Mouse (Mus musculus) C3H10T1/2 (cell line): ENCODE data around the gene Olfr1467. TPM values are rescaled to one million over a fixed set of nuclear protein-coding genes. Genes with fewer than 3 reads are reported as not detected.

Experiments used
- polyA plus RNA-seq, 2 experiments: library from polyadenylated mRNA; unstranded; fragments of >200 nt; fragmentation: generic; extraction: Trizol; gene quantifications; one replicate each; pipeline ENCODE4 v1.2.1; 2012; ENCODE audit warnings: missing spikeins in 2 of 2

Gene Olfr1467
- not detected for polyA plus RNA-seq

DNA sequence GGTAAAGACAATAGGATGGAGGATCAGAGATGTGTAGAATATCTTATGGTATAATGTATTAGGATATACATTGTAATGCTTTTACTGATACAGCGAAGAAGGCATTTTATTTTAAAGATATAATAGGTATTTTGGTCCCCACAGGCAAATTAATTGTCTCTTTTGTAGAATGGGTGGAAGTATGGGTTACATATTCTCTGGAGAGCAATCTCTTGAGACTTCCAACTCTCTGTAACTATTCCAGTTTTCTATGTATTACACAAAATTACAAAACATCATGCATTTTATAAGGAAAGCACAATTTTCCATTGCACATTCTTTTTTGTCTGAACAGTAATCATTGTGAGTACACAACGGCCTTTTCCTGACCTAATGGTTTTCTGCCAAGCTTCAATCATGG is at the start of gene Olfr1467:
Gene Olfr1467, plus strand, starts transcription at position 301 of the 400 bp plus-strand sequence.

DNA sequence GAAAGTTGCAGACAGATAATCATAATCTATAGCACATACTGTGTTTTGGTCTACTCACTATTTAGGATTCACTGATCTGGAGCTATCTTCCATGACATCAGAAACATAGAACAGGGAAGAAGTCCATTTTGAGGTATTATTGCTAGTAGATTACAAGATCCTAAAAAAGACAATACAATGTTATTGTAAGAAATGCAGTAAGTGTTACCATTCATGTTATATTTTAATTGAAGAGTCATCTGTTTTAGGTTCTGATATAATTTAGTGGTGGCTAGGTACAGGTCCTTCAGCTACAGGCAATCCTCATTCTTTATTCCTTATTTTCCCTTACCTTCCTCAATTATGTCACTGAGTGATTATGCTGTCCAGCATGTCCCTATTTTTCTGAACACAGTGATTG is 46.6 kb upstream of the Olfr1467 start, which contains the start of gene Olfr1465:
Gene Olfr1465, minus strand, starts transcription at position 101 of the 400 bp plus-strand sequence.

DNA sequence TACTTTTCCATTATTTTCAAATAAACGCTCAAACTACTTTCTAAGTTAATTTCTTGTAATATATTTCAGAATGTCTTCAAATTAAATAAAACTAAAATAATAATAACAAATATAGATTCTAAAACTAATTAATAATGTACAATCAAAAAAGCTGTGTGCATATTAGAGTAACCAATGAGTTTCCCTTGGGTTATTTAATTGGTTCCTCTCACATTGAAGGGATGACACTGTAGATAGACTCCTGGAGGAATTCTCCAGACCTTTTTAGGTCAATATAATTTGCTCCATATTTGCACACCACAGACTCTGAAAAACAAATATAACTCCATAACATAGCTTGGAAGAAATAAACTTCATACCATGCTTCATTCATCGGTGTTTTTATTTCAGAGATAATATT is 23.5 kb upstream of the Olfr1467 start, which contains the start of gene Olfr1466:
Gene Olfr1466, plus strand, starts transcription at position 301 of the 400 bp plus-strand sequence.

DNA sequence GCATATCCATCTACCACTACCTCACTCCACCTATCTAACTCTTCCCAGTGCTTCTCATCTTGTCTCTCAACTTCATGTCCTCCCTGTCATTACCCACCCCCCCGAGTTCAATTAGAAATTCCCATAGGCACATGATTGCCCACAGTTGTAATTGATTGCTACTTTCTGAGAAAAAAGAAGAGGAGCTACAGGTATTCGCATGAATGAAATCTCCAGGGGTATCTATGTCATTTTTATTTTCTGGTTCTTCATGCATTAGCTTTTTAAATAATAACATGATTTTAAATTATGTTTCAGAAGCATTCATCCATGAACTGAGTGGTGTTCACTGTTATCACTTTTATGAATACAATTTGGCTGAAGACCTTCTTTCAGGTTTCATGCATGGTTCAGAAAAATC is 45.5 kb downstream of the Olfr1467 start, which contains the start of gene Olfr1469:
Gene Olfr1469, plus strand, starts transcription at position 301 of the 400 bp plus-strand sequence.

Other genes starting within 250 kb of the Olfr1467 start
- not detected for gene Olfr1459, start 212.7 kb upstream of the Olfr1467 start, polyA plus RNA-seq
- gene Olfr1461, start 199.2 kb upstream of the Olfr1467 start, polyA plus RNA-seq: not detected
- not detected for gene Olfr1462, start 176.5 kb upstream of the Olfr1467 start, polyA plus RNA-seq
- gene Olfr1463, start 130.9 kb upstream of the Olfr1467 start, polyA plus RNA-seq: not detected
- not detected for gene Olfr1465, start 46.7 kb upstream of the Olfr1467 start, polyA plus RNA-seq
- not detected for gene Olfr1466, start 23.4 kb upstream of the Olfr1467 start, polyA plus RNA-seq
- not detected for gene Olfr1469, start 45.6 kb downstream of the Olfr1467 start, polyA plus RNA-seq
- gene Olfr1471, start 81.2 kb downstream of the Olfr1467 start, polyA plus RNA-seq: not detected
- not detected for gene Olfr1472, start 93.8 kb downstream of the Olfr1467 start, polyA plus RNA-seq
- not detected for gene Olfr1474, start 107.3 kb downstream of the Olfr1467 start, polyA plus RNA-seq
- gene Olfr1475, start 118.0 kb downstream of the Olfr1467 start, polyA plus RNA-seq: not detected
- gene Olfr1477, start 138.3 kb downstream of the Olfr1467 start, polyA plus RNA-seq: not detected
- gene Olfr1480, start 165.7 kb downstream of the Olfr1467 start, polyA plus RNA-seq: not detected
- not detected for gene Olfr1484, start 221.3 kb downstream of the Olfr1467 start, polyA plus RNA-seq